Mouse (Mus musculus): ENCODE results near the gene Tmem150a. TPM values are rescaled to one million over a fixed set of nuclear protein-coding genes. Genes with fewer than 3 reads are reported as not detected.

The Tmem150a gene
- 3.0 and 3.6 TPM in 2 replicates for polyA plus RNA-seq (2012; ENCODE audit: insufficient read depth, insufficient read length, missing spikeins)

- Histone ChIP-seq H3K4me3 (ENCODE audit: insufficient read depth, low read length) (peak within 1 kb of the TSS; percentile 65), H3K4me1 (ENCODE audit: control insufficient read depth, insufficient read depth, low read length) (peaks cover 21% of the 10 kb centered on the region), H3K27ac (ENCODE audit: insufficient read depth, low read depth, low read length) (no peak within 1 kb of the TSS)
- TF ChIP-seq POLR2A (IDR thresholded peaks at IDR 0.05; ENCODE audit: borderline replicate concordance, low read depth, low read length) (no peak), CTCF (IDR thresholded peaks at IDR 0.05; ENCODE audit: low read depth, low read length) (no peak)
These were observed at the start of gene Tmem150a for GRCm38 (mm10) chr6:72355066-72355911. Gene Tmem150a, plus strand, starts transcription at chr6:72355447.

- TF ChIP-seq POLR2A (IDR thresholded peaks at IDR 0.05; ENCODE audit: borderline replicate concordance, low read depth, low read length) = no peak
- TF ChIP-seq CTCF (IDR thresholded peaks at IDR 0.05; ENCODE audit: low read depth, low read length) = no peak
- Histone ChIP-seq H3K4me1 (ENCODE audit: control insufficient read depth, insufficient read depth, low read length) (peaks cover 8% of the 10 kb centered on the region), H3K27ac (ENCODE audit: insufficient read depth, low read depth, low read length) (no peak overlapping the region), H3K4me3 (ENCODE audit: insufficient read depth, low read length) (no peak overlapping the region)
These were observed 43.0 kb upstream of the Tmem150a start for GRCm38 (mm10) chr6:72312198-72312597.

- Histone ChIP-seq H3K4me1 (ENCODE audit: control insufficient read depth, insufficient read depth, low read length) (peaks cover 8% of the 10 kb centered on the region), H3K4me3 (ENCODE audit: insufficient read depth, low read length) (no peak overlapping the region), H3K27ac (ENCODE audit: insufficient read depth, low read depth, low read length) (no peak overlapping the region)
- TF ChIP-seq POLR2A (IDR thresholded peaks at IDR 0.05; ENCODE audit: borderline replicate concordance, low read depth, low read length) (no peak), CTCF (IDR thresholded peaks at IDR 0.05; ENCODE audit: low read depth, low read length) (no peak)
These were observed 42.0 kb upstream of the Tmem150a start for GRCm38 (mm10) chr6:72313124-72313867.

- TF ChIP-seq POLR2A (IDR thresholded peaks at IDR 0.05; ENCODE audit: borderline replicate concordance, low read depth, low read length) (no peak), CTCF (IDR thresholded peaks at IDR 0.05; ENCODE audit: low read depth, low read length) (no peak)
- Histone ChIP-seq H3K27ac (ENCODE audit: insufficient read depth, low read depth, low read length) (no peak overlapping the region), H3K4me3 (ENCODE audit: insufficient read depth, low read length) (no peak overlapping the region), H3K4me1 (ENCODE audit: control insufficient read depth, insufficient read depth, low read length) (peaks cover 8% of the 10 kb centered on the region)
These were observed 39.9 kb upstream of the Tmem150a start for GRCm38 (mm10) chr6:72315384-72315783.

- peaks cover 8% of the 10 kb centered on the region for H3K4me1 ChIP-seq (ENCODE audit: control insufficient read depth, insufficient read depth, low read length)
- no peak for TF ChIP-seq CTCF (IDR thresholded peaks at IDR 0.05; ENCODE audit: low read depth, low read length)
- TF ChIP-seq POLR2A (IDR thresholded peaks at IDR 0.05; ENCODE audit: borderline replicate concordance, low read depth, low read length) = no peak
- no peak overlapping the region for H3K4me3 ChIP-seq (ENCODE audit: insufficient read depth, low read length)
- no peak overlapping the region for H3K27ac ChIP-seq (ENCODE audit: insufficient read depth, low read depth, low read length)
These were observed 39.2 kb upstream of the Tmem150a start for GRCm38 (mm10) chr6:72316044-72316443.

GRCm38 (mm10) chr6:72318440-72318839, 36.8 kb upstream of the Tmem150a start:
- H3K27ac ChIP-seq (ENCODE audit: insufficient read depth, low read depth, low read length) = no peak overlapping the region
- H3K4me1 ChIP-seq (ENCODE audit: control insufficient read depth, insufficient read depth, low read length) = peaks cover 8% of the 10 kb centered on the region
- no peak for TF ChIP-seq CTCF (IDR thresholded peaks at IDR 0.05; ENCODE audit: low read depth, low read length)
- TF ChIP-seq POLR2A (IDR thresholded peaks at IDR 0.05; ENCODE audit: borderline replicate concordance, low read depth, low read length) = no peak
- H3K4me3 ChIP-seq (ENCODE audit: insufficient read depth, low read length) = no peak overlapping the region

- Histone ChIP-seq H3K4me1 (ENCODE audit: control insufficient read depth, insufficient read depth, low read length) (peaks cover 8% of the 10 kb centered on the region), H3K27ac (ENCODE audit: insufficient read depth, low read depth, low read length) (no peak overlapping the region), H3K4me3 (ENCODE audit: insufficient read depth, low read length) (no peak overlapping the region)
- TF ChIP-seq POLR2A (IDR thresholded peaks at IDR 0.05; ENCODE audit: borderline replicate concordance, low read depth, low read length) (no peak), CTCF (IDR thresholded peaks at IDR 0.05; ENCODE audit: low read depth, low read length) (no peak)
These were observed 36.2 kb upstream of the Tmem150a start for GRCm38 (mm10) chr6:72319019-72319418.

- no peak overlapping the region for H3K27ac ChIP-seq (ENCODE audit: insufficient read depth, low read depth, low read length)
- H3K4me1 ChIP-seq (ENCODE audit: control insufficient read depth, insufficient read depth, low read length) = no peaks in the 10 kb centered on the region
- TF ChIP-seq POLR2A (IDR thresholded peaks at IDR 0.05; ENCODE audit: borderline replicate concordance, low read depth, low read length) = no peak
- no peak for TF ChIP-seq CTCF (IDR thresholded peaks at IDR 0.05; ENCODE audit: low read depth, low read length)
- H3K4me3 ChIP-seq (ENCODE audit: insufficient read depth, low read length) = no peak overlapping the region
These were observed 32.3 kb upstream of the Tmem150a start for GRCm38 (mm10) chr6:72322936-72323335.

GRCm38 (mm10) chr6:72323786-72324508, 31.3 kb upstream of the Tmem150a start:
- TF ChIP-seq POLR2A (IDR thresholded peaks at IDR 0.05; ENCODE audit: borderline replicate concordance, low read depth, low read length) (no peak), CTCF (IDR thresholded peaks at IDR 0.05; ENCODE audit: low read depth, low read length) (no peak)
- H3K4me3 ChIP-seq (ENCODE audit: insufficient read depth, low read length) = no peak overlapping the region
- H3K27ac ChIP-seq (ENCODE audit: insufficient read depth, low read depth, low read length) = no peak overlapping the region
- no peaks in the 10 kb centered on the region for H3K4me1 ChIP-seq (ENCODE audit: control insufficient read depth, insufficient read depth, low read length)
